Mouse (Mus musculus) stomach, embryonic 16.5 days (tissue): Measurements from ENCODE around the gene Ccdc102a. TPM values are rescaled to one million over a fixed set of nuclear protein-coding genes. Genes with fewer than 3 reads are reported as not detected.

Experiments used
- ATAC-seq: fragments of 200-750 bp; cut with Nextera tagmentation; 2 replicates; pipeline ENCODE4 v1.8.0; 2017; ENCODE audit warnings: moderate number of reproducible peaks, moderate TSS enrichment; ENCODE audit not compliant: insufficient read depth, low FRiP score
- H3K27ac ChIP-seq: fragments of 300-500 bp; sonication (generic); 2 replicates; pipeline ENCODE4 v1.5.1; 2014; ENCODE audit warnings: low read length
- H3K27me3 ChIP-seq: fragments of 300-500 bp; sonication (generic); 2 replicates; pipeline ENCODE4 v1.6.1; 2014; ENCODE audit warnings: low read length, control low read depth, mixed read lengths; ENCODE audit not compliant: control insufficient read depth, insufficient read depth
- H3K36me3 ChIP-seq: fragments of 300-500 bp; sonication (generic); 2 replicates; pipeline ENCODE4 v1.6.1; 2014; ENCODE audit warnings: low read length; ENCODE audit not compliant: control insufficient read depth, insufficient read depth
- H3K4me1 ChIP-seq: fragments of 300-500 bp; sonication (generic); 2 replicates; pipeline ENCODE4 v1.6.1; 2014; ENCODE audit warnings: low read length, control low read depth, mixed read lengths; ENCODE audit not compliant: control insufficient read depth, insufficient read depth
- H3K4me2 ChIP-seq: fragments of 300-500 bp; sonication (generic); 2 replicates; pipeline ENCODE4 v1.6.1; 2014; ENCODE audit warnings: low read depth, low read length, mixed read lengths
- H3K4me3 ChIP-seq: fragments of 300-500 bp; sonication (generic); replicated peaks from 2 replicates; pipeline ENCODE4 v1.5.1; 2014; ENCODE audit warnings: mild to moderate bottlenecking, low read length
- H3K9ac ChIP-seq: fragments of 300-500 bp; sonication (generic); 2 replicates; pipeline ENCODE4 v1.6.1; 2014; ENCODE audit warnings: low read length
- H3K9me3 ChIP-seq: fragments of 300-500 bp; sonication (generic); replicated peaks from 2 replicates; pipeline ENCODE4 v1.6.1; 2016; ENCODE audit warnings: low read length, control low read depth; ENCODE audit not compliant: control insufficient read depth
- WGBS: fragments of 180-500 bp; shearing (Covaris S2); extraction: QIAGEN DNeasy Blood & Tissue Kit; methylation state at CpG from one replicate; pipeline ENCODE4 v1.1.7; 2014; 5-methylcytosine and 5-hydroxymethylcytosine counted together
- polyA plus RNA-seq: library from polyadenylated mRNA; unstranded; fragments of >200 nt; fragmentation: Nextera tagmentation; extraction: Ambion mirVana; gene quantifications from 2 replicates; pipeline ENCODE4 v1.2.1, GENCODE M21; 2015

The Ccdc102a gene
- polyA plus RNA-seq, 1 experiment from 2014 or later, result 14.8 TPM

GRCm38 (mm10) chr8:94900617-94901016 is 17.3 kb downstream of the Ccdc102a start:
- Histone ChIP-seq H3K27me3 (no peaks in the 10 kb centered on the region), H3K27ac (peak overlapping the region; percentile 2; the same call in 1 of the 2 replicates), H3K36me3 (no peaks in the 10 kb centered on the region), H3K9me3 (no peaks in the 10 kb centered on the region), H3K4me2 (no peak overlapping the region), H3K4me1 (peaks cover 26% of the 10 kb centered on the region), H3K4me3 (no peak overlapping the region), H3K9ac (no peak overlapping the region)
- ATAC-seq, result no peak
- 26% methylated on average over 6 of the region's 6 CpGs for WGBS

- Histone ChIP-seq H3K4me3 (peak overlapping the region; percentile 30), H3K9me3 (no peaks in the 10 kb centered on the region), H3K27ac (peak overlapping the region; percentile 34; the same call in 1 of the 2 replicates), H3K4me2 (peak overlapping the region; percentile 50), H3K27me3 (no peaks in the 10 kb centered on the region), H3K4me1 (peaks cover 19% of the 10 kb centered on the region), H3K36me3 (no peaks in the 10 kb centered on the region), H3K9ac (peak overlapping the region; percentile 57)
- WGBS, result 23% methylated on average over 11 of the region's 11 CpGs
- ATAC-seq, result peak; percentile 89
These were observed 18.6 kb downstream of the Ccdc102a start for GRCm38 (mm10) chr8:94899262-94899661.

- WGBS, result 24% methylated on average over 2 of the region's 2 CpGs
- H3K27ac ChIP-seq, result no peak overlapping the region
These were observed 25.0 kb downstream of the Ccdc102a start for GRCm38 (mm10) chr8:94892917-94893316.

GRCm38 (mm10) chr8:94888383-94889036 is 29.4 kb downstream of the Ccdc102a start:
- WGBS, result 23% methylated on average over 14 of the region's 14 CpGs
- H3K4me2 ChIP-seq, result no peak overlapping the region; the same call in 1 of the 2 replicates
- ATAC-seq, result peak; percentile 47; the same call in 1 of the 2 replicates

More at GRCm38 (mm10) chr8:94892917-94893316, 25.0 kb downstream of the Ccdc102a start:
- H3K4me3 ChIP-seq, result no peak overlapping the region
- no peaks in the 10 kb centered on the region for H3K9me3 ChIP-seq
- H3K4me1 ChIP-seq, result no peaks in the 10 kb centered on the region
- H3K36me3 ChIP-seq, result no peaks in the 10 kb centered on the region
- H3K4me2 ChIP-seq, result no peak overlapping the region
- H3K27me3 ChIP-seq, result no peaks in the 10 kb centered on the region
- H3K9ac ChIP-seq, result no peak overlapping the region
- peak; percentile 61; the same call in 1 of the 2 replicates for ATAC-seq

GRCm38 (mm10) chr8:94880742-94881141 is 37.2 kb downstream of the Ccdc102a start:
- H3K9ac ChIP-seq, result no peak overlapping the region
- H3K9me3 ChIP-seq, result no peaks in the 10 kb centered on the region
- 62% methylated on average over 4 of the region's 4 CpGs for WGBS
- ATAC-seq, result no peak
- H3K36me3 ChIP-seq, result no peaks in the 10 kb centered on the region
- H3K4me2 ChIP-seq, result no peak overlapping the region
- H3K4me1 ChIP-seq, result 0 out of 2 replicates have a peak, but pooled peaks cover 4% of the 10 kb centered on the region
- no peak overlapping the region for H3K27ac ChIP-seq
- H3K27me3 ChIP-seq, result no peaks in the 10 kb centered on the region
- no peak overlapping the region for H3K4me3 ChIP-seq

More at GRCm38 (mm10) chr8:94888383-94889036, 29.4 kb downstream of the Ccdc102a start:
- Histone ChIP-seq H3K27me3 (no peaks in the 10 kb centered on the region), H3K4me1 (no peaks in the 10 kb centered on the region), H3K27ac (no peak overlapping the region), H3K9me3 (no peaks in the 10 kb centered on the region), H3K9ac (no peak overlapping the region), H3K36me3 (no peaks in the 10 kb centered on the region), H3K4me3 (no peak overlapping the region)

GRCm38 (mm10) chr8:94876820-94877219 is 41.1 kb downstream of the Ccdc102a start:
- peaks cover 21% of the 10 kb centered on the region for H3K4me1 ChIP-seq
- peak overlapping the region; percentile 88; the same call in 1 of the 2 replicates for H3K4me2 ChIP-seq
- no peak overlapping the region for H3K9ac ChIP-seq
- H3K27ac ChIP-seq, result 0 out of 2 replicates have a peak overlapping the region, but pooled peaks have one; percentile 39
- H3K4me3 ChIP-seq, result no peak overlapping the region
- no peaks in the 10 kb centered on the region for H3K9me3 ChIP-seq
- H3K27me3 ChIP-seq, result no peaks in the 10 kb centered on the region
- H3K36me3 ChIP-seq, result no peaks in the 10 kb centered on the region
- ATAC-seq, result no peak
- WGBS, result 47% methylated on average over 3 of the region's 3 CpGs

GRCm38 (mm10) chr8:94876197-94876730 is 41.6 kb downstream of the Ccdc102a start, which contains the start of gene Dok4:
Gene Dok4, minus strand, starts transcription at chr8:94876330.
- no peaks in the 10 kb centered on the region for H3K27me3 ChIP-seq
- H3K27ac ChIP-seq, result peak within 1 kb of the TSS; percentile 78
- H3K36me3 ChIP-seq, result no peaks in the 10 kb centered on the region
- H3K4me3 ChIP-seq, result peak within 1 kb of the TSS; percentile 67
- under 1% methylated on average over 34 of the region's 37 CpGs for WGBS
- H3K4me2 ChIP-seq, result peak within 1 kb of the TSS; percentile 88
- H3K9ac ChIP-seq, result peak within 1 kb of the TSS; percentile 82
- H3K9me3 ChIP-seq, result no peaks in the 10 kb centered on the region
- H3K4me1 ChIP-seq, result peaks cover 27% of the 10 kb centered on the region
- peak; percentile 69 for ATAC-seq

- Histone ChIP-seq H3K4me2 (peak overlapping the region; percentile 88), H3K4me3 (peak overlapping the region; percentile 67), H3K9me3 (no peaks in the 10 kb centered on the region), H3K4me1 (peaks cover 28% of the 10 kb centered on the region), H3K27ac (peak overlapping the region; percentile 78), H3K36me3 (no peaks in the 10 kb centered on the region), H3K27me3 (no peaks in the 10 kb centered on the region), H3K9ac (peak overlapping the region; percentile 82)
- WGBS, result under 1% methylated on average over 14 of the region's 20 CpGs
- ATAC-seq, result no peak
These were observed 42.1 kb downstream of the Ccdc102a start for GRCm38 (mm10) chr8:94875871-94876150.

- Histone ChIP-seq H3K27ac (peak overlapping the region; percentile 78), H3K9ac (peak overlapping the region; percentile 82), H3K4me2 (peak overlapping the region; percentile 88), H3K4me1 (peaks cover 32% of the 10 kb centered on the region), H3K36me3 (no peaks in the 10 kb centered on the region), H3K9me3 (no peaks in the 10 kb centered on the region), H3K27me3 (no peaks in the 10 kb centered on the region), H3K4me3 (peak overlapping the region; percentile 67)
- 13% methylated on average over 17 of the region's 17 CpGs for WGBS
- ATAC-seq, result no peak
These were observed 42.6 kb downstream of the Ccdc102a start for GRCm38 (mm10) chr8:94875096-94875870.
